Mouse (Mus musculus) forebrain, embryonic 15.5 days (tissue): ENCODE measurements around the gene Gpr135. TPM values are rescaled to one million over a fixed set of nuclear protein-coding genes. Genes with fewer than 3 reads are reported as not detected.

Experiments used
- ATAC-seq: fragments of 200-750 bp; cut with Nextera tagmentation; replicated peaks from 2 replicates; pipeline ENCODE4 v1.8.0; 2017; ENCODE audit warnings: mild to moderate bottlenecking, moderate TSS enrichment, moderate library complexity
- H3K27ac ChIP-seq: fragments of 300-500 bp; sonication (generic); replicated peaks from 2 replicates; pipeline ENCODE4 v1.5.1; 2015; ENCODE audit warnings: mild to moderate bottlenecking, inconsistent platforms
- H3K27me3 ChIP-seq: fragments of 300-500 bp; sonication (generic); 2 replicates; pipeline ENCODE4 v1.6.1; 2015; ENCODE audit warnings: inconsistent platforms
- H3K36me3 ChIP-seq: fragments of 300-500 bp; sonication (generic); 2 replicates; pipeline ENCODE4 v1.6.1; 2015; ENCODE audit warnings: mild to moderate bottlenecking, inconsistent platforms
- H3K4me1 ChIP-seq: fragments of 300-500 bp; sonication (generic); 2 replicates; pipeline ENCODE4 v1.6.1; 2015; ENCODE audit warnings: inconsistent platforms
- H3K4me2 ChIP-seq: fragments of 300-500 bp; sonication (generic); replicated peaks from 2 replicates; pipeline ENCODE4 v1.6.1; 2015; ENCODE audit warnings: mild to moderate bottlenecking, inconsistent platforms
- H3K4me3 ChIP-seq: fragments of 300-500 bp; sonication (generic); 2 replicates; pipeline ENCODE4 v1.5.1; 2015; ENCODE audit warnings: mild to moderate bottlenecking, inconsistent platforms
- H3K9ac ChIP-seq: fragments of 300-500 bp; sonication (generic); replicated peaks from 2 replicates; pipeline ENCODE4 v1.6.1; 2015; ENCODE audit warnings: mild to moderate bottlenecking, inconsistent platforms
- H3K9me3 ChIP-seq: fragments of 300-500 bp; sonication (generic); 2 replicates; pipeline ENCODE4 v1.6.1; 2016; ENCODE audit warnings: inconsistent platforms
- WGBS: fragments of 180-500 bp; shearing (Covaris S2); methylation state at CpG from one replicate; pipeline ENCODE4 v1.1.7; 2015; ENCODE audit warnings: mixed read lengths; 5-methylcytosine and 5-hydroxymethylcytosine counted together
- polyA plus RNA-seq: library from polyadenylated mRNA; unstranded; fragments of >200 nt; fragmentation: Nextera tagmentation; extraction: Ambion mirVana; gene quantifications from 2 replicates; pipeline ENCODE4 v1.2.1, GENCODE M21; 2015

The Gpr135 gene
- 4.0 and 4.2 TPM in 2 replicates for polyA plus RNA-seq

- Histone ChIP-seq H3K4me3 (peak within 1 kb of the TSS; percentile 73), H3K9me3 (no peaks in the 10 kb centered on the region), H3K36me3 (0 out of 2 replicates have a peak, but pooled peaks cover 4% of the 10 kb centered on the region), H3K27ac (peak within 1 kb of the TSS; percentile 90), H3K9ac (peak within 1 kb of the TSS; percentile 64), H3K27me3 (peaks cover 10% of the 10 kb centered on the region; the same call in 1 of the 2 replicates), H3K4me1 (peaks cover 12% of the 10 kb centered on the region), H3K4me2 (peak within 1 kb of the TSS; percentile 96)
- ATAC-seq = peak; percentile 93
- under 1% methylated on average over 94 of the region's 94 CpGs for WGBS
Measured at GRCm38 (mm10) chr12:72070327-72071269, at the start of gene Gpr135. Gene Gpr135, minus strand, starts transcription at chr12:72071125.

DNA sequence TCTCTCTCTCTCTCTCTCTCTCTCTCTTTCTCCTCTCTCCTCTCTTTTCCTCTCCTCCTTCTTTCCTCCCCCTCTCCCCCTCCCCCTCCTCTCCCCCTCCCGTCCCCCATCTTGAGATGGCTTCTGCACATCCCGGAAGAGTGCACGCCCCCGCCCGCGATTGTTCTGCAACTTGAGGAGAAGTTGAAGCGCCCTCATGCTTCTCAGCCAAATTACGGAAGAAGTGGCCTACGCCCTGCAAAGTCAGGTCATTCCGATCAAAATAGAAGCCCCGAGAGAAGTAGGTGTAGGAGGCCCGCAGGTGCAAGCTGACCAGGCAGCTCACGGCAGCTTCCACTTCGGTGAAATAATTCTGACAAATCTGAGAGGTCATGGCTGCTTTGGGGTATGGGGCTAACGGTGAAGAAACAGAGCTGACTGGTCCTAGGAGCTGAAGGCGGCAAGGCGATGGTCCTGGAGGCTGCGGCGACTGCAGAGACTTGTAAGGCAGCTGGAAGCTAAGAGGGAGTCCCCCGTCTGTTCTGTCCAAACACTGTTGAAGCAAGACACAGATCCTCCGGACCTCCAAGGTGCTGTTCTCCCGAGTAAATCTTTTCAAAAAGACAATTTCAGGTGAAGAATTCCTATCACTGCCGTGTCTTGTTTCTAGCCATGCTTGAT lies 44.9 kb upstream of the Gpr135 start:
- H3K9me3 ChIP-seq = no peaks in the 10 kb centered on the region
- H3K4me3 ChIP-seq = no peak overlapping the region
- no peak overlapping the region for H3K27ac ChIP-seq
- H3K9ac ChIP-seq = no peak overlapping the region
- H3K36me3 ChIP-seq = no peaks in the 10 kb centered on the region
- ATAC-seq = no peak
- H3K4me2 ChIP-seq = no peak overlapping the region
- H3K27me3 ChIP-seq = no peaks in the 10 kb centered on the region
- 88% methylated on average over 22 of the region's 23 CpGs for WGBS
- no peaks in the 10 kb centered on the region for H3K4me1 ChIP-seq

DNA sequence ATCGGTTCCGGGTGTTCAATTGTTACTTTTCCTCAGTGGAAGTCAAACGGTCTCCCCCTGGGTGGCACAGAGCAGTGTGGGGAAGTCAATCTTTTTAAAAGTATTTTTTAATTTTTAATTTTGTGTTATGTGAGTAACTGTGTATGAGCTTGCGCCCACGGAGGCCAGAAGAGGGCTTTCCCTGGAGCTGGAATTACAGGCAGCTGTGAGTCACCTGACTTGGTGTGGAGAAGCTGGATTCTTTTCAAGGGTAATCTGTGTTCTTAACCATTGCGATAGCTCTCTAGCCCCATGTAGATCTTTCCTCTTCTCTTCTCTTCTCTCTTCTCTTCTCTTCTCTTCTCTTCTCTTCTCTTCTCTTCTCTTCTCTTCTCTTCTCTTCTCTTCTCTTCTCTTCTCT lies 44.2 kb upstream of the Gpr135 start:
- Histone ChIP-seq H3K9ac (no peak overlapping the region), H3K9me3 (no peaks in the 10 kb centered on the region), H3K4me1 (no peaks in the 10 kb centered on the region), H3K36me3 (no peaks in the 10 kb centered on the region), H3K4me3 (no peak overlapping the region), H3K4me2 (no peak overlapping the region), H3K27me3 (no peaks in the 10 kb centered on the region), H3K27ac (no peak overlapping the region)
- WGBS = 82% methylated on average over 6 of the region's 6 CpGs
- no peak for ATAC-seq

GRCm38 (mm10) chr12:72104525-72105281 lies 33.8 kb upstream of the Gpr135 start:
- peaks cover 4% of the 10 kb centered on the region; the same call in 1 of the 2 replicates for H3K4me1 ChIP-seq
- no peak overlapping the region for H3K4me2 ChIP-seq
- ATAC-seq = peak; percentile 60
- no peaks in the 10 kb centered on the region for H3K27me3 ChIP-seq
- peaks cover 18% of the 10 kb centered on the region for H3K36me3 ChIP-seq
- no peak overlapping the region for H3K4me3 ChIP-seq
- no peak overlapping the region for H3K27ac ChIP-seq
- no peak overlapping the region for H3K9ac ChIP-seq
- H3K9me3 ChIP-seq = no peaks in the 10 kb centered on the region
- WGBS = 30% methylated on average over 14 of the region's 14 CpGs

DNA sequence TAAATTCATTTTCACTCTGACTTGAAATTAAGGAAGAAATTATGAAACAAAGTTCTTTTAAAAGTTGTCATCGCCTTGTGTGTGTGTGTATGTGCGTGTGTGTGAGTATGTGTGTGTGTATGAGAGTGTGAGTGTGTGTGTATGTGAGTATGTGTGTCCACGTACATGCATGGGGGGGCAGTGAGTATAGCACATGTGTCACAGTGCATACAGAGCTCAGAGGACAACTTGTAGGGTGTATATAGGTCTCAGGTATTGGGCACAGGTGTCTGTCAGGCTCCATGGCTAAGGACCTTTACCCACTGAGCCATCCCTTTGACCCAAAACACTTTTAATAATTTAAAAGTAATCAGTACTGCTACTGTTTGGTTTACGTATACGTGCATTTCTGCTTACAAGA lies 33.1 kb upstream of the Gpr135 start:
- WGBS = 83% methylated on average over 5 of the region's 5 CpGs
- no peaks in the 10 kb centered on the region for H3K9me3 ChIP-seq
- no peaks in the 10 kb centered on the region for H3K27me3 ChIP-seq
- no peak for ATAC-seq
- H3K4me2 ChIP-seq = no peak overlapping the region
- no peak overlapping the region for H3K9ac ChIP-seq
- no peak overlapping the region for H3K4me3 ChIP-seq
- peaks cover 19% of the 10 kb centered on the region for H3K36me3 ChIP-seq
- H3K4me1 ChIP-seq = peaks cover 4% of the 10 kb centered on the region; the same call in 1 of the 2 replicates
- H3K27ac ChIP-seq = no peak overlapping the region

DNA sequence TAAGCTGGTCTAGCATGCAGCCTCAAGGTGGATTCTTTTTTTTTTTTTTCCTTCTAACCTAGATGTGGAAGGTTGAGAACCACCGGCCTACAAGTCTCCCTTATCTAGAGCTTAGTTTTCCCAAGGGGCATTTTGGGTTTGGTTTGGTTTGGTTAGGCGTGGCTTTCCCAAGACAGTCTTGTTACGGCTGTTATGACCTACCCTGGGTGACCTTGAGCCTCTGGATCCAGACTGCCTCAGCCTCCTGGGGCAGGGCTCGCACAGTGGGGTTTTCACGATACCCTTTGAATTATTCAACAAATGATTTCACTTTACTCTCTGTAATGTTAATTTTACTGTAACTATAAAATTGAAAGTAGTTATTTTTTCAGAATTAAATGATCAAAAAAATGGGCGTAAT lies 31.9 kb upstream of the Gpr135 start:
- H3K4me2 ChIP-seq = no peak overlapping the region
- H3K4me3 ChIP-seq = no peak overlapping the region
- no peak overlapping the region for H3K9ac ChIP-seq
- ATAC-seq = no peak
- no peaks in the 10 kb centered on the region for H3K9me3 ChIP-seq
- no peaks in the 10 kb centered on the region for H3K27me3 ChIP-seq
- H3K27ac ChIP-seq = no peak overlapping the region
- H3K36me3 ChIP-seq = peaks cover 25% of the 10 kb centered on the region
- 85% methylated on average over 6 of the region's 6 CpGs for WGBS
- peaks cover 4% of the 10 kb centered on the region; the same call in 1 of the 2 replicates for H3K4me1 ChIP-seq

GRCm38 (mm10) chr12:72096966-72097365 lies 26.0 kb upstream of the Gpr135 start:
- Histone ChIP-seq H3K4me2 (no peak overlapping the region), H3K4me3 (no peak overlapping the region), H3K36me3 (peaks cover 78% of the 10 kb centered on the region), H3K27ac (no peak overlapping the region), H3K9me3 (no peaks in the 10 kb centered on the region), H3K9ac (no peak overlapping the region), H3K27me3 (no peaks in the 10 kb centered on the region), H3K4me1 (no peaks in the 10 kb centered on the region)
- no peak for ATAC-seq
- 96% methylated on average over 8 of the region's 8 CpGs for WGBS

- peaks cover 33% of the 10 kb centered on the region for H3K36me3 ChIP-seq
- H3K4me1 ChIP-seq = peaks cover 28% of the 10 kb centered on the region
- no peak overlapping the region for H3K27ac ChIP-seq
- 92% methylated on average over 4 of the region's 4 CpGs for WGBS
- no peaks in the 10 kb centered on the region for H3K9me3 ChIP-seq
- H3K4me3 ChIP-seq = no peak overlapping the region
- no peaks in the 10 kb centered on the region for H3K27me3 ChIP-seq
- no peak overlapping the region for H3K9ac ChIP-seq
- ATAC-seq = no peak
- H3K4me2 ChIP-seq = no peak overlapping the region
Measured at GRCm38 (mm10) chr12:72089802-72090201, 18.9 kb upstream of the Gpr135 start.

GRCm38 (mm10) chr12:72086166-72086825 lies 15.4 kb upstream of the Gpr135 start:
- Histone ChIP-seq H3K36me3 (no peaks in the 10 kb centered on the region; the same call in 1 of the 2 replicates), H3K27ac (peak overlapping the region; percentile 98), H3K4me2 (peak overlapping the region; percentile 86), H3K27me3 (no peaks in the 10 kb centered on the region), H3K9ac (peak overlapping the region; percentile 96), H3K9me3 (no peaks in the 10 kb centered on the region), H3K4me3 (peak overlapping the region; percentile 92), H3K4me1 (peaks cover 43% of the 10 kb centered on the region)
- WGBS = under 1% methylated on average over 18 of the region's 18 CpGs
- ATAC-seq = no peak; the same call in 1 of the 2 replicates

- ATAC-seq = peak; percentile 97
- Histone ChIP-seq H3K27me3 (no peaks in the 10 kb centered on the region), H3K27ac (peak within 1 kb of the TSS; percentile 98), H3K4me3 (peak within 1 kb of the TSS; percentile 92), H3K9ac (peak within 1 kb of the TSS; percentile 96), H3K36me3 (no peaks in the 10 kb centered on the region), H3K4me1 (peaks cover 43% of the 10 kb centered on the region), H3K4me2 (peak within 1 kb of the TSS; percentile 86), H3K9me3 (no peaks in the 10 kb centered on the region)
- under 1% methylated on average over 60 of the region's 60 CpGs for WGBS
Measured at GRCm38 (mm10) chr12:72085329-72086165, 14.6 kb upstream of the Gpr135 start, which contains the start of the genes L3hypdh and Jkamp. Gene L3hypdh, minus strand, starts transcription at chr12:72085439. Gene Jkamp, plus strand, starts transcription at chr12:72085589.
